Mouse (Mus musculus): ENCODE measurements around the gene Gp9. TPM values are rescaled to one million over a fixed set of nuclear protein-coding genes. Genes with fewer than 3 reads are reported as not detected.
A peak's percentile ranks its signal among the peaks of the same experiment; 100 is the strongest.
"Not testable (repeated sequence)": the region's sequence is repeated elsewhere in the genome, so short reads cannot be mapped to it uniquely, and the experiment has no call there.

The Gp9 gene
- polyA plus RNA-seq, 1 experiment from 2014 or later: 2.4 TPM

DNA sequence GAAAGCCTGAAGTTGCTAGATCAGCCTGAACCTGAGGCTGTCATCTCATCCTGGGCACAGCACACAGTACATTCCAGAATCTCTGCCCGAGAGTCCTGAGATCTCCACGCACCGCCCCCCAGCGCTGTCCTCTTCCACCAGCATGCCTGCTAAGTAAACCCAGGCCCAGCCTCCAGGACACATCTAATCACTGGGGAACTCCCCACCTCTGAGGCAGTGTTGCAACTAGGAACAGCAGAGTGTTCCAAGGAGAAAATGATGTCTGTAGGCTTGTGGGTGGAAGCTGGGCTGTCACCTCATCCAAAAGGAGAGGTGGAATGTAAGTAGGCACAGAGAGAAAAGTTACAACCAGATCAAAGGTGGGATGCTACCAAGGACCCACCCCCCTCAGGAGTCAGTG, 22.7 kb upstream of the Gp9 start:
- H3K4me2 ChIP-seq: no peak overlapping the region
- no peaks in the 10 kb centered on the region for H3K36me3 ChIP-seq
- ATAC-seq (ENCODE audit: insufficient read depth, low FRiP score, low read depth): no peak
- H3K9ac ChIP-seq: no peak overlapping the region
- H3K4me1 ChIP-seq: no peaks in the 10 kb centered on the region
- no peak overlapping the region for H3K27ac ChIP-seq
- H3K9me3 ChIP-seq: no peaks in the 10 kb centered on the region
- no peak overlapping the region for H3K4me3 ChIP-seq (replicated peaks)
- H3K27me3 ChIP-seq (replicated peaks): no peaks in the 10 kb centered on the region
- WGBS: 85% methylated on average over 4 of the region's 4 CpGs

DNA sequence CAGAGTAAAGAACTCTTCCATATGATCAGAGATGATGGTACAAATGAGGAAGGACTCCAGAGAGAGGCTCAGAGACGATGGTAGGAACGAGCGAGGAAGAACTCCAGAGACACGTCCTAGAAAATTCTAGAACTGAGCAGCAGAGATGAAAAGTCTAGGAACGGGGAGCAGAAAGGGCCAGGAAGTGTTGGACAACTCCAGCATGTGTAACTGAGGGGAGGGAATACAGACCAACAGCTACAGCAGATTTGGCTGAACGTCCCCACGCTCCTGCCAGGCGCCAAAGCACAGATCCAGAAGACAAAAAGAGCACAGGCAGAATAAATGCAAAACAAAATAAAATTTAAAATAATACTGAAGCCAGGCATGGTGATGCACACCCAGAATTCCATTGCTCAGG, 21.0 kb upstream of the Gp9 start:
- Histone ChIP-seq H3K4me2 (no peak overlapping the region), H3K9ac (no peak overlapping the region), H3K9me3 (no peaks in the 10 kb centered on the region), H3K27ac (no peak overlapping the region), H3K4me1 (no peaks in the 10 kb centered on the region), H3K36me3 (no peaks in the 10 kb centered on the region), H3K4me3 (replicated peaks) (no peak overlapping the region), H3K27me3 (replicated peaks) (no peaks in the 10 kb centered on the region)
- 91% methylated on average over 8 of the region's 8 CpGs for WGBS
- no peak for ATAC-seq (ENCODE audit: insufficient read depth, low FRiP score, low read depth)

- Histone ChIP-seq H3K36me3 (no peaks in the 10 kb centered on the region), H3K9me3 (no peaks in the 10 kb centered on the region), H3K27me3 (replicated peaks) (no peaks in the 10 kb centered on the region), H3K4me1 (no peaks in the 10 kb centered on the region), H3K4me2 (no peak overlapping the region), H3K4me3 (replicated peaks) (no peak overlapping the region), H3K9ac (no peak overlapping the region), H3K27ac (no peak overlapping the region)
- 47% methylated on average over 3 of the region's 3 CpGs for WGBS
- ATAC-seq (ENCODE audit: insufficient read depth, low FRiP score, low read depth): no peak
Measured at GRCm38 (mm10) chr6:87759404-87759803, 18.5 kb upstream of the Gp9 start.

GRCm38 (mm10) chr6:87759850-87760249, 18.0 kb upstream of the Gp9 start:
- Histone ChIP-seq H3K36me3 (no peaks in the 10 kb centered on the region), H3K4me3 (replicated peaks) (no peak overlapping the region), H3K27me3 (replicated peaks) (no peaks in the 10 kb centered on the region), H3K27ac (no peak overlapping the region), H3K4me1 (no peaks in the 10 kb centered on the region), H3K9me3 (no peaks in the 10 kb centered on the region), H3K9ac (no peak overlapping the region), H3K4me2 (no peak overlapping the region)
- WGBS: 47% methylated on average over 3 of the region's 3 CpGs
- no peak for ATAC-seq (ENCODE audit: insufficient read depth, low FRiP score, low read depth)

GRCm38 (mm10) chr6:87762161-87762560, 15.7 kb upstream of the Gp9 start:
- Histone ChIP-seq H3K4me3 (replicated peaks) (no peak overlapping the region), H3K4me1 (no peaks in the 10 kb centered on the region), H3K36me3 (no peaks in the 10 kb centered on the region), H3K27ac (no peak overlapping the region), H3K9me3 (no peaks in the 10 kb centered on the region), H3K27me3 (replicated peaks) (no peaks in the 10 kb centered on the region), H3K9ac (no peak overlapping the region), H3K4me2 (no peak overlapping the region)
- ATAC-seq (ENCODE audit: insufficient read depth, low FRiP score, low read depth): no peak
- 82% methylated on average over 5 of the region's 5 CpGs for WGBS

GRCm38 (mm10) chr6:87763376-87764280, 14.2 kb upstream of the Gp9 start:
- Histone ChIP-seq H3K4me2 (no peak overlapping the region), H3K4me3 (replicated peaks) (no peak overlapping the region), H3K27ac (no peak overlapping the region), H3K9ac (no peak overlapping the region), H3K36me3 (no peaks in the 10 kb centered on the region), H3K27me3 (replicated peaks) (no peaks in the 10 kb centered on the region), H3K9me3 (no peaks in the 10 kb centered on the region), H3K4me1 (no peaks in the 10 kb centered on the region)
- ATAC-seq (ENCODE audit: insufficient read depth, low FRiP score, low read depth): peak; percentile 91; the same call in 1 of the 2 replicates
- 64% methylated on average over 4 of the region's 4 CpGs for WGBS

GRCm38 (mm10) chr6:87764296-87764695, 13.6 kb upstream of the Gp9 start:
- not testable (repeated sequence) for H3K9me3 ChIP-seq; H3K4me3 ChIP-seq (replicated peaks); H3K4me2 ChIP-seq; H3K36me3 ChIP-seq; ATAC-seq (ENCODE audit: insufficient read depth, low FRiP score, low read depth); H3K4me1 ChIP-seq; H3K27me3 ChIP-seq (replicated peaks); H3K27ac ChIP-seq; H3K9ac ChIP-seq
- 91% methylated on average over 2 of the region's 2 CpGs for WGBS

GRCm38 (mm10) chr6:87770626-87771025, 7.2 kb upstream of the Gp9 start:
- no peaks in the 10 kb centered on the region for H3K36me3 ChIP-seq
- WGBS: 47% methylated on average over 8 of the region's 8 CpGs
- no peak overlapping the region for H3K27ac ChIP-seq
- H3K9me3 ChIP-seq: no peaks in the 10 kb centered on the region
- no peak overlapping the region for H3K4me3 ChIP-seq (replicated peaks)
- H3K4me2 ChIP-seq: no peak overlapping the region
- ATAC-seq (ENCODE audit: insufficient read depth, low FRiP score, low read depth): no peak
- H3K4me1 ChIP-seq: no peaks in the 10 kb centered on the region
- no peak overlapping the region for H3K9ac ChIP-seq
- H3K27me3 ChIP-seq (replicated peaks): no peaks in the 10 kb centered on the region

DNA sequence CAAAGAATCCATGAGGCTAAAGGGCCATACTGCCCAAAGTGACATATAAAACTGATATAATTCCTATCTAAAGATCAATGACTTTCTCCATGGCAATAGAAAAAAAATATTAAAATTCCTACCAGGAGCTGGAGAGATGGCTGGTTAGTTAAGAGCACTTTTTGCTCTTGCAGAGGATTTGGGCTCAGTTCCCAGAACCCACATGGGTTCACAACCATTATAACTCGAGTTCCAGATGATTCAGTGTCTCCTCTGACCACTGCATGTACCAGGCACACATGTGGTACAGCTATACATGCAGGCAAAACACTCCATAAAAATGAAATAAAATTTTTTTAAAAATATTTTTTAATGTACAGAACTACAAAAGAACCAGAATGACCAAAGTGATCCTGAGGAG, 3.4 kb upstream of the Gp9 start:
- H3K9ac ChIP-seq: no peak overlapping the region
- 42% methylated on average over 1 of the region's 1 CpGs for WGBS
- no peaks in the 10 kb centered on the region for H3K27me3 ChIP-seq (replicated peaks)
- H3K4me3 ChIP-seq (replicated peaks): no peak overlapping the region
- H3K36me3 ChIP-seq: no peaks in the 10 kb centered on the region
- H3K4me2 ChIP-seq: no peak overlapping the region
- peaks cover 6% of the 10 kb centered on the region; the same call in 1 of the 2 replicates for H3K4me1 ChIP-seq
- no peak overlapping the region for H3K27ac ChIP-seq
- no peaks in the 10 kb centered on the region for H3K9me3 ChIP-seq
- no peak for ATAC-seq (ENCODE audit: insufficient read depth, low FRiP score, low read depth)

GRCm38 (mm10) chr6:87774909-87775308, 3.0 kb upstream of the Gp9 start:
- Histone ChIP-seq H3K27ac (no peak overlapping the region), H3K4me2 (no peak overlapping the region), H3K4me1 (peaks cover 6% of the 10 kb centered on the region; the same call in 1 of the 2 replicates), H3K36me3 (no peaks in the 10 kb centered on the region), H3K9ac (no peak overlapping the region), H3K4me3 (replicated peaks) (no peak overlapping the region), H3K9me3 (no peaks in the 10 kb centered on the region), H3K27me3 (replicated peaks) (no peaks in the 10 kb centered on the region)
- WGBS: 77% methylated on average over 9 of the region's 9 CpGs
- no peak for ATAC-seq (ENCODE audit: insufficient read depth, low FRiP score, low read depth)

- Histone ChIP-seq H3K4me1 (peaks cover 6% of the 10 kb centered on the region; the same call in 1 of the 2 replicates), H3K27me3 (replicated peaks) (no peaks in the 10 kb centered on the region), H3K9ac (no peak overlapping the region), H3K36me3 (no peaks in the 10 kb centered on the region), H3K4me2 (no peak overlapping the region), H3K27ac (no peak overlapping the region), H3K9me3 (no peaks in the 10 kb centered on the region), H3K4me3 (replicated peaks) (no peak overlapping the region)
- 57% methylated on average over 3 of the region's 3 CpGs for WGBS
- ATAC-seq (ENCODE audit: insufficient read depth, low FRiP score, low read depth): peak; percentile 83; the same call in 1 of the 2 replicates
Measured at GRCm38 (mm10) chr6:87775588-87776245, 2.2 kb upstream of the Gp9 start.

GRCm38 (mm10) chr6:87776663-87777062, 1.2 kb upstream of the Gp9 start:
- no peak overlapping the region for H3K4me3 ChIP-seq (replicated peaks)
- H3K4me2 ChIP-seq: no peak overlapping the region
- peaks cover 6% of the 10 kb centered on the region; the same call in 1 of the 2 replicates for H3K4me1 ChIP-seq
- no peak for ATAC-seq (ENCODE audit: insufficient read depth, low FRiP score, low read depth)
- no peak overlapping the region for H3K27ac ChIP-seq
- no peak overlapping the region for H3K9ac ChIP-seq
- no peaks in the 10 kb centered on the region for H3K36me3 ChIP-seq
- H3K27me3 ChIP-seq (replicated peaks): no peaks in the 10 kb centered on the region
- no peaks in the 10 kb centered on the region for H3K9me3 ChIP-seq
- WGBS: 69% methylated on average over 1 of the region's 1 CpGs

Measured in stomach, embryonic 15.5 days (tissue).